Mouse (Mus musculus) forebrain, embryonic 16.5 days (tissue): ENCODE data around the gene Ptpdc1. TPM values are rescaled to one million over a fixed set of nuclear protein-coding genes. Genes with fewer than 3 reads are reported as not detected.

Experiments
- ATAC-seq: fragments of 200-750 bp; cut with Nextera tagmentation; 2 replicates; pipeline ENCODE4 v1.8.0; 2017; ENCODE audit warnings: mild to moderate bottlenecking, moderate library complexity
- H3K27ac ChIP-seq: fragments of 300-500 bp; sonication (generic); 2 replicates; pipeline ENCODE4 v1.5.1; 2014; ENCODE audit warnings: low read length, control low read depth
- H3K27me3 ChIP-seq: fragments of 300-500 bp; sonication (generic); replicated peaks from 2 replicates; pipeline ENCODE4 v1.6.1; 2014; ENCODE audit warnings: low read length; ENCODE audit not compliant: control insufficient read depth, insufficient read depth
- H3K36me3 ChIP-seq: fragments of 300-500 bp; sonication (generic); 2 replicates; pipeline ENCODE4 v1.6.1; 2014; ENCODE audit not compliant: control insufficient read depth, insufficient read depth
- H3K4me1 ChIP-seq: fragments of 300-500 bp; sonication (generic); replicated peaks from 2 replicates; pipeline ENCODE4 v1.6.1; 2014; ENCODE audit warnings: low read length; ENCODE audit not compliant: control insufficient read depth, insufficient read depth
- H3K4me2 ChIP-seq: fragments of 300-500 bp; sonication (generic); 2 replicates; pipeline ENCODE4 v1.6.1; 2014; ENCODE audit warnings: mild to moderate bottlenecking, low read length, control low read depth
- H3K4me3 ChIP-seq: fragments of 300-500 bp; sonication (generic); replicated peaks from 2 replicates; pipeline ENCODE4 v1.5.1; 2014; ENCODE audit warnings: mild to moderate bottlenecking, low read length, control low read depth
- H3K9ac ChIP-seq: fragments of 300-500 bp; sonication (generic); replicated peaks from 2 replicates; pipeline ENCODE4 v1.6.1; 2014; ENCODE audit warnings: low read depth, low read length, control low read depth
- H3K9me3 ChIP-seq: fragments of 300-500 bp; sonication (generic); 2 replicates; pipeline ENCODE4 v1.6.1; 2016; ENCODE audit warnings: low read length; ENCODE audit not compliant: control insufficient read depth
- WGBS: fragments of 180-500 bp; shearing (Covaris S2); extraction: QIAGEN DNeasy Blood & Tissue Kit; methylation state at CpG from one replicate; pipeline ENCODE4 v1.1.7; 2014; 5-methylcytosine and 5-hydroxymethylcytosine counted together
- polyA plus RNA-seq: library from polyadenylated mRNA; unstranded; fragments of >200 nt; fragmentation: Nextera tagmentation; extraction: Ambion mirVana; gene quantifications from 2 replicates; pipeline ENCODE4 v1.2.1, GENCODE M21; 2015

The Ptpdc1 gene
- polyA plus RNA-seq, 1 experiment from 2014 or later, result 16.5 TPM

DNA sequence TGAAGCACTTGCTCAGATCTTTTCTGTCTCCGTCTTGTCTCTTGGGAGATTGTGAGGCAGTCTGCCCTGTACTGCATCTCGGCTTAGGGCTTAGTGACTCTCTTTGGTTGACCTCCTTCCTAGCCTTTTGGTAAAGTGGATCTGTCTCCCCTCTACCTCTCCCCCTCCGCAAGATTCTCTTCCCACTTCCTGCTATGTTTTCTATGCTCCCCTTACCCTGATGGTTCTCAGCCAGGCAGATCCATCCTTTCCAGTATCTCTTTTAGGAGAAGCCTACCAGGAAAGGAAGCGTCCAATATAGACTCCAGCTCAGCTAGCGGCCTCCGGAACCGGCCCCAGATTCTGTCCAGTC lies 38.5 kb upstream of the Ptpdc1 start:
- no peak overlapping the region for H3K27ac ChIP-seq
- peaks cover 72% of the 10 kb centered on the region for H3K27me3 ChIP-seq
- ATAC-seq, result no peak
- no peaks in the 10 kb centered on the region for H3K36me3 ChIP-seq
- no peak overlapping the region for H3K9ac ChIP-seq
- no peak overlapping the region for H3K4me3 ChIP-seq
- H3K9me3 ChIP-seq, result no peaks in the 10 kb centered on the region
- H3K4me1 ChIP-seq, result peaks cover 30% of the 10 kb centered on the region
- WGBS, result 21% methylated on average over 7 of the region's 7 CpGs
- H3K4me2 ChIP-seq, result no peak overlapping the region

DNA sequence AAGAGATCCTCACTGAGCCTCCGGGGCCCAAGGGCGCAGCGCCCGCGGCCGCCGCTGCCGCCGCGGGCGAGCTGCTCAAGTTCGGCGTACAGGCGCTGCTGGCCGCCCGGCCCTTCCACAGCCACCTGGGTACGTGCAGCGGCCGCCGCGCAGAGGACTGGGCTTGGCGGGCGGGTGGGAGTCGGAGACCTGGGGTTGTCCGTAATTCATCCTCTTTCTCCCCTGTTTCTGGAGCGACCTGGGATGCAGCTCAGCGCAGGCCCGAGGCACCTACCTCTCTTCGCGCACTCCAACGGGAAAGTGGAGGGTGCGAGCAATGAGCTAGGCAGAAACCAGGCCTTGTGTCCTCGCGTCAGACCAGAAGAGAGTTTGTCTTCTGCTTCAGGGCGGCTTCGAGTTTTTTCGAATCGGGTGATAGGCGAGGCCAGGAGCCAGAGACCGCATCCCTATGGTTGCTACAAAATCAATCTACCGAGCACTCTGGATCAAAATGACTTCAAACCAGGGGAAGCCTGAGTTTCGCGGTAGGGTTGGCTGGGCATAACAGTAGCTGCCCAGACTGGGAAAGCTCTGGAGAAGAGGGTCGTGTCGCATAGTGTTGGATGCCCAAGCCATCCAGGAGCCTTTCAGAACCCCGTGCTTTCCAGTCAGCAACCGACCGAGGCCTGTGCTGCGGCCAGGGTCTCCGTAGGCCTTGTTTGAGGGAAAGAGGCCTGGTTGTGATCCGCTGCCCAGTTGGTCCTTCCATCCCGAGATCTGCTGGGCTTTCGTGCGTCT lies 37.9 kb upstream of the Ptpdc1 start:
- H3K27me3 ChIP-seq, result peaks cover 73% of the 10 kb centered on the region
- H3K9ac ChIP-seq, result peak overlapping the region; percentile 38; the same call in 1 of the 2 replicates
- H3K4me3 ChIP-seq, result peak overlapping the region; percentile 40
- H3K4me2 ChIP-seq, result peak overlapping the region; percentile 55
- H3K36me3 ChIP-seq, result no peaks in the 10 kb centered on the region
- H3K27ac ChIP-seq, result no peak overlapping the region
- WGBS, result 6% methylated on average over 42 of the region's 54 CpGs
- no peaks in the 10 kb centered on the region for H3K9me3 ChIP-seq
- H3K4me1 ChIP-seq, result peaks cover 26% of the 10 kb centered on the region
- 0 out of 2 replicates have a peak, but pooled peaks have one; percentile 10 for ATAC-seq

DNA sequence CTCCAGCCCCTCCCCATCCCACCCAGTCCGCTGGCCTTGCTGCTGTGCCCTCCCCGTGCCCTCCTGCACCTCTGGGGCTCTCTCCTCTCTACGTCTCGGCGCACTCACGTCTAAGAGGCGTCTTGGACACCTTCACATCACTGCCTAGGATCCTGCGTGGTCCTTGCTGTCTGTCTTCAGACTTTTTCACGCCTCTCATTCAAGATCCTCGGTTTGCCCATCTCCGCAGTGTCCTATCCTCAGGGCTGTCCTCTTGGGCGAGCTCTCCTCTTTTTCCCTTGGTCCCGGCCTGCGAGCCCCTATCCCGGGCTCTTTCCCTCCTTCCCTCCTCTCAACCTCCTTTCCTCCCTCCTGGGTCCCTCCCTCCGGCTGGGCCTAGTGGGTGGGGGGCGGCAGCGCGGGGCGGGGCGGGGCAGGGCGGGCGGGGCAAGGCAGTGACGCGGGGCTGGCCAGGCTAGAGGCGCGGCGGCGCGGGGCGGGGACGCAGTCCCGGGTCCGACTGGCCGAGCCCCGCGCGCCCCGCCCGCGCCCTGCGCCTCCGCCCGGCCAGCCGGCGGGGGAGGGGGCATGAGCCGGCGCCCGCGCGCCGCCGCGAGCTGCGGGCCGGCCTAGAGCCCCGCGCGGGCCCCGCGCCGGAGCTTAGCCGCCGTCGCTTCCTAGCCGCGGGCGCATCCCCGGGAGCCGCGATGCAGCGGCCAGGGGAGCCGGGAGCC lies 37.1 kb upstream of the Ptpdc1 start, which contains the start of gene Barx1:
Barx1 (plus strand) TSS at position 568 of the 713 bp plus-strand sequence.
- under 1% methylated on average over 45 of the region's 73 CpGs for WGBS
- Histone ChIP-seq H3K9ac (peak within 1 kb of the TSS; percentile 38; the same call in 1 of the 2 replicates), H3K4me3 (peak within 1 kb of the TSS; percentile 40), H3K27ac (no peak within 1 kb of the TSS), H3K4me1 (peaks cover 25% of the 10 kb centered on the region), H3K36me3 (no peaks in the 10 kb centered on the region), H3K4me2 (peak within 1 kb of the TSS; percentile 55), H3K27me3 (peaks cover 72% of the 10 kb centered on the region), H3K9me3 (no peaks in the 10 kb centered on the region)
- no peak; the same call in none of the 2 replicates for ATAC-seq

DNA sequence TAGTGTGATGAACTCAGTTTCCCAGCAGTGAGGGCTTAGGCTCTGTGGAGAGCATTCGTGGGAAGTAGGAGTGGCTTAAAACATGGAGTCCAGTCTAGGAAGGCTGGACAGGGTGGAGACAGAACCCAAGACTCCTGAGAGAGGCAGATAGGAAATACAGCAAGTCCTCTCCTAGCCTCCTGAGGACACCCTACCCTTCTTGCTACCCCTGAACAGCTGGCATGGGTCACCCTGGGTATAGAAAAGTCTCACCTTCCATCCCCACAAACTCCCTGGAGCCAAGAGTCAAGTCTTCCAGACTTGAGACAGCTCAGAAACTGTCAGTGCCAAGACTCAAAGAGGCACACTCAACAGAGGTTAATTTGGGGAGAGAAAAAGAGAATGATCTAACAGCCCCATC lies 36.1 kb upstream of the Ptpdc1 start:
- 4% methylated on average over 1 of the region's 1 CpGs for WGBS
- H3K27me3 ChIP-seq, result peaks cover 73% of the 10 kb centered on the region
- H3K4me2 ChIP-seq, result no peak overlapping the region
- H3K36me3 ChIP-seq, result no peaks in the 10 kb centered on the region
- H3K4me3 ChIP-seq, result no peak overlapping the region
- no peak for ATAC-seq
- peaks cover 25% of the 10 kb centered on the region for H3K4me1 ChIP-seq
- no peaks in the 10 kb centered on the region for H3K9me3 ChIP-seq
- no peak overlapping the region for H3K9ac ChIP-seq
- no peak overlapping the region for H3K27ac ChIP-seq

DNA sequence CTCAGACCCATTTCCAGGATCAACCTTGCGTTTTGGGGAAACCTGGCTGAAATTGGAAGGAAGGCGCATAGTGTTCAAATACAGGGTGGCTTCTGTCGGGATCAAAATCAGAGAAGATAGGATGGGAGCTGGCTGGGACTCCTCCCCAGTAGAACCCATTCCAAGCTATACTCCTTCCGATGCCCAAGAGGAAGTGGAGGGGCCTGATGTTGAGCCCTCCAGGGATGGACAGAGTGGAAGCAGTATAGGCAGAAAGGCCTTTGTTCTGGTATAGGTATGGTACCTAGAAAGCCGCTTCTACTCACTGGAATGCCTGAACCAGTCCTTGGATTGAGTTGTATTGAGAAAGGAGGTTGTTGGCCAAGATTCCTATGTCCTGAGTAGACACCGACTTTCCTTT lies 35.3 kb upstream of the Ptpdc1 start:
- Histone ChIP-seq H3K27me3 (peaks cover 77% of the 10 kb centered on the region), H3K4me3 (no peak overlapping the region)

DNA sequence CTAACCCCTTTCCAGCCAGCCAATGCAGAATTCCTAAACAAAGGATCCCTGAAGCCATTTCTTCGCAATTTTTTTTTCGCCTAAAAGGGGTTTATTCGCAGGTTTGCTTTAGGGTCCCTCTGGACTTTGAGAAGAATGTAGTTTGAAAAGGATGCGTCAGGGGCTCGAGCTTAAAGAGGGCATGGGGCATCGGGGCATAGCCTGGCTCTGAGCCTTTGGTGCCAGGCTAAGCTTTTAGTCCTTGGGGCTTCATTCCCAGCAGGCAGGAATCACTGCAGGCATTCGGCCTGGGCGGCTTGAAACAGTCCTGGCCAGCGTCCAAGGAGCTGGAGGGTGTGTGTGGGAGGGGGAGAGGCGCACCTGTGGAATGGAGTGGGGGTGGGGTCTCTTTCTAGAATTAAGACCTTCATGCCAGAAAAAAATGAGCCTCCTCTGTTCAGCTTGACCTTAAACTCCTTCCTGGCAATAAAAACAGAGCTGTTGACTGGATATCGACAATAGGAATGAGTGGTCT lies 34.8 kb upstream of the Ptpdc1 start:
- Histone ChIP-seq H3K27ac (no peak overlapping the region), H3K4me3 (no peak overlapping the region), H3K4me2 (no peak overlapping the region), H3K4me1 (peaks cover 18% of the 10 kb centered on the region), H3K9ac (no peak overlapping the region), H3K9me3 (no peaks in the 10 kb centered on the region), H3K36me3 (no peaks in the 10 kb centered on the region), H3K27me3 (peaks cover 77% of the 10 kb centered on the region)
- no peak for ATAC-seq
- 1% methylated on average over 11 of the region's 11 CpGs for WGBS

More for the DNA sequence above, 35.3 kb upstream of the Ptpdc1 start:
- Histone ChIP-seq H3K36me3 (no peaks in the 10 kb centered on the region), H3K9ac (no peak overlapping the region), H3K27ac (no peak overlapping the region), H3K4me1 (peaks cover 21% of the 10 kb centered on the region), H3K9me3 (no peaks in the 10 kb centered on the region), H3K4me2 (no peak overlapping the region)
- ATAC-seq, result no peak
- WGBS, result 8% methylated on average over 6 of the region's 6 CpGs

DNA sequence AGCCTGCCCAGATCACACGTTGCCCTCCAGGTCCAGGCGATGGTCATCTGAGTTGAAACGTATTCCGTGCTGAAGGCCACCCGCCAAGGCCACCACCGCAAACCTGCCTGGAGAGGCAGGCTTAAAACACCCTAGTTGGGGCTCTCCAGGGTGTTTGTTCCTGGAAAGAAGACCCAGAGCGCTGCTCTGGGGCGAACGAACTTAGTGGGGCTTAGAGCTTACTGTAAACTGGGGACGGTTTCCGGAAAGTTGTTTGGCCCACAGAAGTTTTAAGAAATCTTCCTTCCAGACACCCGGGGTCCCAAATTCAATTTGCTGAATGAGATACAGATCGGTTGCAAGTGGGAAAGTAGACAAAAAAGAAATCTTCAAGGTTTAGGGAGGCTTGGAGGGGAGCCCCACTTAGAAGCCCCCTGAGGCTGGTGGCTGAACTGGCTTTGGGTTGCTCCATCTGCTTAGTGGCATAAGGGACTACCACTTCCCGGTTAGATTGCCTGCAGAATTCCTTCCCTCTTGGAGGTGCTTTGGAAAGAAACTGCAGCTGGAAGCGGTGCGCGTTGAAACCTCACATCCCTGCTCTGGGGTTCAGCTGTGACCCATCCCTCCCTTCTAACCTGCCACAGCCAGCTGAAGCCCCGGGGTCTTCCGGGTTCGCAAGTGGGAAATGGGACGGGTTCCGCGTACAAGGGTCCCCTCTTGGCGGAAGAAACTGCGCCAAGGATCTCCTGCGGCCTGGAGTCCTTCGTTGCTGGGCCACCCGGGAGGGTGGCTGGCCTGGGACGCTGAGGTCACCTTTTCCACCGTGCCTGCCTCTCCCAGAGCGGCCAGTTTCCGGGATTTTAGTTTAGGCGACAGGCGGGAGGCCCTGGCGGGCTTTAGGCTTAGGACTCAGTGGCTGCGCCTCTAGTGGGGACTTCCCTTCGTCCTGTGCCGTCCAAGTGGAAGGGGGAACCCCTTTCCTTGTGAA lies 34.1 kb upstream of the Ptpdc1 start:
- Histone ChIP-seq H3K4me3 (no peak overlapping the region), H3K4me1 (peaks cover 13% of the 10 kb centered on the region), H3K27me3 (peaks cover 75% of the 10 kb centered on the region), H3K4me2 (no peak overlapping the region), H3K9ac (no peak overlapping the region), H3K36me3 (no peaks in the 10 kb centered on the region), H3K27ac (no peak overlapping the region), H3K9me3 (no peaks in the 10 kb centered on the region)
- no peak for ATAC-seq
- 1% methylated on average over 38 of the region's 38 CpGs for WGBS

DNA sequence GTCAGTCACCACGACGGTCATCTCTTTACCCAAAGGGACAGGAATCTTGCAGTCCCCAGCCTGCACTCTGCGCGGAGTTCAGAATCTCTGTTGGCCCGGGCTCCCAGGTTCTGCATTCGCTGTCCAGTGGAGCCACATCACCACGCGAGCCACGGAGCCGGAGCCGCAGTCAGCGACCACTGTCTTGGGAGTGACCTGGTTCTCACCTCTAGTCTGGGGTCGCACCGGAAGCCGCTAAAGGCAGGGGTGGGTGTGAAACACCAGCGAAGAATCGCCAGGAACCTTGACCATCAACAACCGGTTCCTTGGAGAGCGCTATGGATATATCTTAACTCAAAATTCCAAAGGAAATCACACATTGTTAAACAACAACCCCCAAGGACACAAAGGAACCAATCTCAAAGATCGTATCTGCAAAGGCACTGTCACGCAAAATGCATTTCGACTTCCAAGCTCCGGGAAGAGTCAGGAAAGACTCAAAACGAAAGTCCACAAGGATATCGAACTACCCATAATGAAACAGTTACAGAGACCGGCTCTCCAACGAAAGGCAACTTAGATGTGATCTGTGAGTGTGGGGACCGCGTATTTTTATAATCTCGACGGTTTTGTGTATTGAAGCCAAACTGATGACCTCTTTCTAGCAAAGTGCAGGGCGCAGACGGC lies 33.3 kb upstream of the Ptpdc1 start:
- H3K9me3 ChIP-seq, result no peaks in the 10 kb centered on the region
- 1% methylated on average over 33 of the region's 33 CpGs for WGBS
- H3K4me1 ChIP-seq, result peaks cover 13% of the 10 kb centered on the region
- ATAC-seq, result no peak
- no peak overlapping the region for H3K4me3 ChIP-seq
- H3K27me3 ChIP-seq, result peaks cover 66% of the 10 kb centered on the region
- no peak overlapping the region for H3K27ac ChIP-seq
- no peaks in the 10 kb centered on the region for H3K36me3 ChIP-seq
- no peak overlapping the region for H3K4me2 ChIP-seq
- H3K9ac ChIP-seq, result no peak overlapping the region
